Mouse (Mus musculus): ENCODE measurements at regions not wholly inside any gene's neighbourhood (a gene's known extent, or its start where the extent isn't known, plus 50 kb on each side); places are given as distances from the start of the nearest gene placed in this dataset.
A peak's percentile ranks its signal among the peaks of the same experiment; 100 is the strongest.

GRCm38 (mm10) chr5:41476001-41476400, 232.0 kb downstream of the Rab28 start:
- no peak for DNase-seq

GRCm38 (mm10) chr5:41445512-41446005, 262.4 kb downstream of the Rab28 start:
- no peak for DNase-seq

DNA sequence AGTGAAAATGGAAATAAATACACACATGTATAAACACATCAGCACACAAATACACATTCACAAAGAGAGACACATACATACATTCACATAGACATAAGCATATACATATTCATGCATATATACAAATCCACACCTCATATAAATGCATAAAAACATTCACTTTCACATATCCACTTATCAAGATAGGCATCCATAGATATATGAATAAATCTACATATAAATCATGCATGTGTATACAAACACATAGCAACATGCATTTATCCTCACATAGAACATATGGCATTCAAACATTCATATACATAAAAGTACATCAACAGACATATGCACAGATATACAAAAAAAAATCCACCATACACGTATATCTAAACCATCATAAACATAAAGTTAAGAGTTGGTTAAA, 266.9 kb downstream of the Rab28 start:
- no peak for DNase-seq

DNA sequence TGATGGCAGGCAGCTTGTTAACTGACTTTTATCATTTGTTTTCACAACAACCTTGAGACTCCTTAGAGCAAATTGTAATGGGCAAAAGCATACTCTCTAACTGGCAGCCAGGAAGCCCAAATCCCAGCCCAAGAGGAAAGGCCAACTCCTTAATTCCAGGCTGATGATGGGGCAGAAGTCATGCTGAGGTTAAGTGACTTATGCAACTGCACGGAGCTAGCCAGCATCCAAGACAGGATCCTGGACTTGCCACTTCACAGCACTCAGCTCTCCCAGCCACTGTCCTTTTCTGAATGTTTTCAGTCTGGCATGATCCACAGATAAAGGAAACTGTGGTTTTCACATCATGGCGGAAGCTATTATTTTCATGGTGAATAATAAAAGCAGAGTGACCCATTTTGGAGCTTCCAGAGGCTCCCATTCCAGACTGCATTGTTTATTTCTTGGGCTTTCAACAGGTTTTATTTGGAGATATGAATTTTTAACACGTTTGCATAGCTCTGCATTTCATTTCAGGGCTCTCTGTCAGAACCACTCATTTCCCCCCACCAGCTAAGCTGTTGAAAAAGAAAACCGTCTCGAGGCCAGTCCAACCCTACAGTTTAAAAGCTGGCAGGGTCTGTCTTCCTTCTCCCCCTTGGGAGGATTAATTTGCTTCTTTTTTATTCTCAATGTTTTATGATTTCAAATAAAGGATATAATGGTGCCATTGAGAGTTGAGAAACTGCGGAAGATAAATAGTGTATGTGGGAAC, 288.7 kb downstream of the Rab28 start:
- no peak for DNase-seq

DNA sequence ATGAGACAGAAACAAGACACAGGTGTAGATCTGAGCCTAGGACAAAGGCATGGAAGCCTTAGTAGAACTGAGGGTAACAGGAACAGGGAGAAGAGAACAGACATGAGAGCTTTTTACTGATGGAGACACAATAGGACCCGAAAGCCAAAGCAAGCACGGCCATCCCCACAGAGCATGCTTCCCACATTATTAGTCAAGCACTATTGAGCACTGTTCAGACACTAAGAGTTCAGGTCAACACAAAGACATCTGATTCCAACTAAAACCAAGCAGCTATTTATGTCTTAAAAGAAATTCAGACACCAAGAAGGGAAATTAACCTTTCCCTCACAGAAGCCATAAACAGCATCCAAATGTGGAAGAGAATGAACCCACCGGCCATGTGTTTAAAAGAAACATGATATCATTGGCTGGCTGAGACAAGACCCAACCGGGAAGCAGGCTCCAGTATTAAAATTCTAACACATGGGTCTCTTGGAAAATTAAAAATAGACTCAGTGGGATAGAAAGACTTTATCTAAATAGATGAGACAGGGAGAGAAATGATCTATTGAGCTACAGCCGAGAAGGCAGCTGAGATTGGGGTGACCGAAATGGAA, 298.8 kb downstream of the Rab28 start:
- DNase-seq, result no peak

- no peak for DNase-seq
Measured at GRCm38 (mm10) chr5:41392802-41393234, 315.1 kb downstream of the Rab28 start.

GRCm38 (mm10) chr5:41392137-41392554, 315.8 kb downstream of the Rab28 start:
- no peak for DNase-seq

- peak; percentile 16 to 48 for DNase-seq
Measured at GRCm38 (mm10) chr5:41373409-41373808, 334.5 kb downstream of the Rab28 start.

GRCm38 (mm10) chr5:41371461-41371860, 336.5 kb downstream of the Rab28 start:
- DNase-seq, result peak in 1 of 2 experiments; percentile 20

DNA sequence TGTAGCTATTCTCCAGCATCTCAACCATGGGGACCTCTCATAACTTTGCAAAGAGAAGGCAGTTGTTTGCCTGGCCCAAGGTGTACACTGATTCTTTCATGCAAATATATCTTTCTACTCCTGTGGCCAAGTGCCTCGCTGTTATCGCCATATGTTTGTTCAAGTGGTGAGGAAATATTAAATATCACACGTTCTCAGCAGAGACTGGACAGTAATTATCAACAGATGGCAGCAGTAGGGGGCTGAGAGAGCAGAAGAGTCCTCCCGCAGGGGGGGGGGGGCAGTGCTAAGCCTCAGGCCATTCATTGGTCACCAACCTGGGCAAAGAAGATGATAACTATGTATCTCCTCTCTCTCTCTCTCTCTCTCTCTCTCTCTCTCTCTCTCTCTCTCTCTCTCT, 337.6 kb downstream of the Rab28 start:
- DNase-seq, result peak; percentile 82 to 87

- no peak for DNase-seq
Measured at GRCm38 (mm10) chr5:41369907-41370306, 338.1 kb downstream of the Rab28 start.

DNA sequence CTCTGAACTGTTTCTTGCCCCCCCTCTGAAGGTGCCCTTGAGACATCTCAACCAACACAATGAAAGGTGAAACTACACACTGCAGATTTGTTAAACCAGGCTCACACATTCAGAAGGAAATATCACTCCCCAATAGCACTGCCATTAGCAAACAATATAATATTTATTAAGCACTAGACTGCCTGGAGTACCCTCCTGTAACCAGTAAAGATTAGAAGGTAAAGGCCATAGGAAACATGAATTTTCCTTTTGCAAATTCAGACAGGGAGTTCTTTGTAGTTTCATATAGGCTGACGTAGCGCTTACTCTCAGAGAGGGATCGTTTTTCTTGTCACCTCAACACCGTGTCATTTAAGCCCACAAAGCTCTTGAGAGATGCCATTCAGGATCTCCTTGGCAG, 342.1 kb downstream of the Rab28 start:
- no peak for DNase-seq

DNA sequence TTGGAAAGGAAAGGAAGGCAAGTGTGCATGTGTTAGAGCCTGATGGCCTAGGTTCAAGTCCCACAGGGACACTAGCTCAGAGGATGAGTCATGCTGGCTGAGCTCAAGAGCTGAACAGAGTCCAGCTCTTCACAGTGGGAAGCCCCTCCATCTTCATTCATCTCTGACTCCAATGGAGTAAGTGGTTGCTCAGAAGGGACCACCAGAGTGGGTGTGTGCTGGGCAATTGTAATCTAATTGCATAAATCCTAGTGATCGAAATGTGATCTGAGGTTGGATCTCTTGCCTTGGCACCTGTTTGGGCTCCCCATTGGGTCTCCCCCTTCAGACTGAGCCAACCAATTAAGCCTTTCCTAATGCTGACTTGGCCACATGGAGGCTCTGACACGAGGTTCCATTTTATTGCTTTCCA, 359.5 kb downstream of the Rab28 start:
- peak; percentile 62 to 73 for DNase-seq

DNA sequence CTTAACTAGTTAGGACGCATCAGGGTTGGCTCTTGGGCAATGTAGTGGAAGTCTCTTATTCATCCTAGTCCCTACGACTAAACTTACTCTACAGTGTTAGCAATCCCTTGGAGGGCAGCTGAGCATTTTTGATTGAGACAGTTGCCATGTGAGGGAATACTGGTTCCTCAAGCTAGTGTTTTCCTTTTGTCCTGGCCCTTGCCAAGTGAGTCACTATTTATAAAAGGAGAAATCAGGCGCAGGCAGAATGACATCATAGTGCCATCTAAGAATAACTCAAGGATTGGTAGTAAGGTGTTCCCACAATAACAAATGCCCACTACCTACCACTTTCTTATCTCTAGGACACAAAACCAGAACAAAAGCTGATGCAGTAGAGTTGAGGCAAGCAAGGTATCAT, 360.5 kb downstream of the Rab28 start:
- DNase-seq, result no peak

DNA sequence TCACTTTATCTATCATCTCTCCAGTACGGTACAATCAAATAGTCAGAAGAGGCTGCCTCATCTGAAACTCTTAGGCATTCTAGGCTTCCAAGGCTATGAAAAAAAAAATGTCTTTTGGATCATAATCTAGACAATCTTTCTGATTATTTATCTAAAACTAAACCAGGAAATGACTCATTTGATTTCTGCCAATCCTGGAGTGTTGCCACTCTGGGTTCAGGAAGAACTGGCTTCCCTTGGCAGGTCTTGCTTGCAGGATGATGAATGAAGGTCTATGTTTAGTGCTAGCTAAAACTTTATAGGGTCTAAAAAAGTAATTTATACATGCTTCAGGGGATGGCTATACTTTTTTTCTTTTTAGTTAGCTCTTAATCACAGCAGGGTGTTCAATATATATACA, 367.4 kb downstream of the Rab28 start:
- DNase-seq, result no peak

GRCm38 (mm10) chr5:41296440-41296839, 411.5 kb downstream of the Rab28 start:
- DNase-seq, result no peak

GRCm38 (mm10) chr5:41266731-41267130, 441.2 kb downstream of the Rab28 start:
- DNase-seq, result no peak

DNA sequence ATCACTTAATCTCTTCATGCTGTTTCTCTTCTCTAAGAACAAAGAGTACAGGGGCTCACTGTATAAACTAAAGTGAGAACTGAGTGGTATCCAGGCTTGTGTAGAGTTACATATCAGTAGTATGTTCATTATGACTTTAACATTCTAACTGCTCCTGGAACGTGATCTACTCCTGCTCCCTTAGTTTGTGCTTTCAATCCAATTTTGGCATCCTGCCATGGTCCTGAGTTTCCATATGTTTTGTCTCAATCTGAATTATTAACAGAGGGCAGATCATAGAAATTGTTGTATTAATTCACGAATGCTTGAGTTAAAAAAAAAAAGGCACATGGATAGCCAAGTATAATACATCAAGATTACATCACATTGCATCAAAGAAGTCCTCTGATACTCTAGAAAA, 441.6 kb downstream of the Rab28 start:
- peak in 1 of 2 experiments; percentile 2 for DNase-seq

DNA sequence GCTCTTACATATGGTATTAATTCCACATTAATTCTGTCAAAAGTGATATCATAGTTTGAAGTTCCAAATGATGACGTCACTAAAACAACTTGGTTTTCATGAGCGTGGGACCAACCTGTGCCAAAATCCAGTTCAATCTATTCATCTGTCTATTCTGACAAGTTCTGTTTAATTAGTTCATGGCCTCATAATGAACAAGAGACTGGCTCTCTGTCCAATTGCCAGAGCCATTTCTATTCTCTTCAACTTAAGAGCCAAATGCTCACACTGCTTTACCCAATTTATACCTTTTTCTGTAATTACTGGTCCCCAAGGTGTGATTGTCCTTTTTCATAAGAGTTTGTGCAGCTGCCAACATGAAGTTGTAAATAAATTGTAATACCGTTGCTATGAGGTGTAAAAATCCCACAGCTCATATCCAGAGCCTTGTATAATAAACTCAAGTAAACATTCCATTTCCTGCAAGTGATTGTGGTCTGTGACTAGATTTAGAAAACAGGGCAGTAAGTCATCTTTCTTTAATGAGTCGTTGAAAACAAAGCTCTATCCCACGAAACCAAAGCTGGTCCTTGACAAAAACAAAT, 446.2 kb downstream of the Rab28 start:
- DNase-seq, result no peak
